Mouse (Mus musculus) brain, adult 10 weeks (tissue): ENCODE measurements around the gene Jak1. TPM values are rescaled to one million over a fixed set of nuclear protein-coding genes. Genes with fewer than 3 reads are reported as not detected.

Experiments
- polyA plus RNA-seq: library from polyadenylated mRNA; stranded (reverse); fragments of 350-450 nt; fragmentation: Illumina TruSeq; extraction: RNeasy Lipid Tissue Mini Kit (QIAGEN cat#74804); gene quantifications from one replicate; pipeline ENCODE4 v1.2.3, GENCODE M21; 2015; ENCODE audit warnings: low read depth, low replicate concordance

The Jak1 gene
- 82.4 TPM for polyA plus RNA-seq

DNA sequence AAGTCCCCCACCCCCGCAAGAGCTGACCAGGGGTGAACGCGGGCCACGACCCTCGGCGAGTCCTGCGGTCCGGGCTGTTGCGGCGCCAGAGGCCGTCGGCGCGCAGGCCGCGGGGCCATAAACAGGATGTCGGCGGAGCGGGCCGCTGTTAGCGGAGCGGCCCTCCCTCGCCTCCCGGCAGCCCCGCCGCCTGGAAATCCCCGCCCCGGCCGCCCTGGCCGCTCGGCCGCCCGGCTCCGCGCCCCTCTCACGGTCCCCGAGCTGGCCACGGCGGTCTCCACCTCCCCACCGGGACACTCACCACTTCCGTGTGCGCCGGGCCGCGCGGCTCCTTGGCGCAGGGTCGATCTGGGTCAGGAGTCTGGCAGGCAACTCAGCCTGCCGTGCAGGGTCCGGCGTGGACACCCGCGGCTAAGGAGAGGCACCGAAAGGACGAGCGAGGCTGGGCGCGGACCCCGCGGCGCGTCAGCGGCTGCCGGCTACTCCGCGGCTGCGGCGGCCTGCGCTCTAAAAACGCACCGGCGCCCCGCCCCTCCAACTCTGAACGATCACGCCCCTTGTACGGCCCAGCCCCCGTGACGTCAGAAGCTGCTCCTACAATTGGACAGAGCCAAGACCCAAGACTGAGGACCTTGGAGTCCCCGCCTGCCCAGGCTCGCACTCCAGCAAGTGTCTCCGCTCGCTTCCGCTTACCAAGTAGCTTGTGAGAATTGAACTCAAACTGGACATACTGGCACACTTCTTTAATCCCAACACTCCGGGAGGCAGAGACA, at the start of gene Jak1:
TSS of gene Jak1 (minus strand) at position 542 of the 773 bp plus-strand sequence.

Other genes starting within 250 kb of the Jak1 start
- not detected for gene Gm10577, start 244.6 kb downstream of the Jak1 start, polyA plus RNA-seq
- 14.6 TPM for gene Raver2, start 196.3 kb downstream of the Jak1 start, polyA plus RNA-seq
- 46.6 TPM for gene Ak4, start 154.0 kb upstream of the Jak1 start, polyA plus RNA-seq
- gene Dnajc6, start 231.4 kb upstream of the Jak1 start, polyA plus RNA-seq = 205 TPM